Mouse (Mus musculus) heart, adult 18-20 months (tissue): Measurements from ENCODE around the gene Zpr1. TPM values are rescaled to one million over a fixed set of nuclear protein-coding genes. Genes with fewer than 3 reads are reported as not detected.

Experiments
- DNase-seq, 2 experiments: peaks; one replicate each; pipeline ENCODE4 v3.0.0; 2021 to 2022; ENCODE audit warnings: mixed read lengths in 1 of 2
- total RNA-seq, 2 experiments: library from RNA; stranded (reverse); gene quantifications; 2 replicates each; pipeline ENCODE4 v1.2.3; 2021

Gene Zpr1
- total RNA-seq, 2 experiments from 2014 or later, result 24.2 to 25.8 TPM

DNA sequence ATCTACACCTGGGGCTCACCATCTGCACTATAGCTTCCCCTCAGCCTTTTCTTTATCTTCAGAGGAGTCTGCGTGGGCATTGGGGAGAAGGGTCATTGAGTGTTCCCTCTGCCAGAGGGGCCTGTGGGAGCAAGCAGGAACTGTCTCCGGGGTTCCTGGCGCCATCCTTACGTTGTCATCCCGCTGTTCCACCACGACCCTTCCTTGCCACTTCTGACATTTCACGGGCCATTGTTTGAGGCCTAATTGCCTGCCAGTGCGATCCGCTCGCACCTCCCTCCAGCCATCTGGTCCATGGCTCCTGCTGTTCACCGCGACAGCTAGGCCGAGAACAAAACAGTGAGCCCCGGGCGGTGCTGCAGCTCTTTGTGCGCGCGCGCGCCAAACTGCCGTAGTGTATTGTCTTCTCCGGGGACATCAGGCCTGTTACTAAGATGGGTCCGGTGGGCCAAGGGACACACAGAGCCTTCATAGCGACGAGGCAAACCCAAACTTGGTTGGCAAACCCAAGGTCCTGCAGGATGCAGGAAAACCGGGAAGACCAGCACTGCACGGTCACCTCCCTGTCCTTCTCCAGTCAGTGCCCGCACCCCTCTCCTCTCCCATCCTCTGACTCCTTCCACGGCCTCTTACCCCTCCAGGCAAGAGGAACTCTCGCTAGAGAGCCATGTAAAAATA lies 55.8 kb downstream of the Zpr1 start:
- DNase-seq, result peak in 1 of 2 experiments; percentile 20

DNA sequence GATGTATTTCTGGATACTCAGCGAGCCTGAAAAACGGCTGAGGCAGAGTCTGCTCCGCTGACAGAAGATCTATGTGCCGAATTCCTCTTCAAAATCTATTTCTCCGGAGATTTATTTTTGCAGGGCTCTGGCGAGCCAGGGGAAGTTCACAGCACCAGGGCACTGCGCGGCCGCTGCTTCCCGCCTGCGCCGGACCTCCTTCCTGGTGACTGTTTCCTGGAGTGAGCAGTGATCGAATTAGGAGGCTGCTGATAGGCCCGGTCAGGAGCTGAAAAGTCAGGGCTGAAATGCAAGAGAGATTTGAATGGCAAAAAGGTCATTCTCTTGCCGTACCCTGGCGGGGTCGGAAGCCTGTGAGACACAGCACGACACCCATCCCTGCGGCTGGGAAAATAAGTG lies 56.4 kb downstream of the Zpr1 start:
- DNase-seq, result peak; percentile 12 to 19

DNA sequence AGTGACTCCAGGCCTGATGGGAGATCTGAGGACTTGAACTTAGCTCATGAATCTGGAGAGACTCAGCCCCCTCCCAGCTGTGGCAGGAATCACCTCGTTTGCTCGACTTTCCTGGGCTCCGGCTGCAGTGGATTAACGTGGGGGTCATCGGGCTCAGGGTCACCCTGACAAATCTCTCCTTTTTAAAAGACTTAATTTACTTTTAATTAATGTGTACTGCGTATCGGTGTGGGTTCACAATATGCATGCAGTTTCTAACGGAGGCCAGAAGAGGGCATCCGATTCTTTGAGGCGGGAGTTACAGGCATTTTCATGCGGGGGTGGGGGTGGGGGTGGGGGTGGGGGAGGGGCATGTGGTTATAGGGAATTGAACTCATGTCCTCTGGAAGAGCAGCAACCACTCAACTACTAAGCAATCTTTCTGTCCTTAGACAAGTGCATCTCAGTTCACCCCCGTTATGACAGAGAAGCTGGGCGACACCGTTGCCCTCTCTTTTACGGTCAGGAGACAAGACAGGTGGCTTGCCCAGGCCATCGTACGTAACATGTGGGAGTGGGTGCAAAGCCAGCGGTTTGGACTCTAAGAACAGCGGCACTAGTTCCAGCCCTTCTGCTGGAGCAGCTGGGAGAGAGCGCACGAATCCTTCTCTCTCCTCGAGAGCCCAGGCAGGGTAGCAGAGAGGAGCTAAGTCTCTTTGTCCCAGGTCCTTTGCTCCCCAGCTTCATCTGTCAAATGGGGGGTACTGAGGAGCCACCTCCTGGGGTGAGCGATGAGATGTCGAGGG lies 57.1 kb downstream of the Zpr1 start:
- DNase-seq, result no peak

DNA sequence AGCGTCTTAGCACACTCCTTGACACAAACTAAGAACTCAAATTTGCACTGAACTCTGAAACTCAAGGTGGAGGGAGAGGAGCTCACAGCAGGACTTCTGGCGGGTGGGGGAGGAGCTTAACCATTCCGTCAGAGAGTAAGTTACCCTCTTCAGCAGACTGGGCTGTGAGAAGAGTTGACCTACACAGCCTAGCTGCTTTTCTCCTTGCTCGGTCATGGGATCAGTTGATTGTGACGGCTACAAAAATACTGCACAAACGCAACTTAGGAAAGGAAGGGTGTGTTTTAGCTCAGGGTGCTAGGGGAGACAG lies 57.7 kb downstream of the Zpr1 start:
- DNase-seq, result no peak

DNA sequence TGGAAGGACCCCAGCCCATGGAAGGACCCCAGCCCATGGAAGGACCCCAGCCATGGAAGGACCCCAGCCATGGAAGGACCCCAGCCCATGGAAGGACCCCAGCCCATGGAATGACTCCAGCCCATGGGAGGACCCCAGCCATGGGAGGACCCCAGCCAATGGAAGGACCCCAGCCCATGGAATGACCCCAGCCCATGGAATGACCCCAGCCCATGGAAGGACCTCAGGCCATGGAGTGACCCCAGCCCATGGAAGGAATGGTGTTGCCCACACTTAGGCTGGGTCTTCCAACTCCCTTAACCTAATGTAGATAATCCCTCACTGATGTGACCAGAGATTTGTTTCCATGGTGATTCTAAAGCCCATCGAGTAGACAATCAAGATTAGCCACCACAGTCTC lies 58.4 kb downstream of the Zpr1 start:
- DNase-seq, result no peak

Other genes starting within 250 kb of the Zpr1 start
- not detected for gene Apoa1, start 44.5 kb upstream of the Zpr1 start, total RNA-seq
- gene Apoc3, start 37.4 kb upstream of the Zpr1 start, total RNA-seq, result 1 to 10 TPM in 1 of 2 experiments, not detected in 1; 1.2 TPM
- gene Apoa4, start 32.4 kb upstream of the Zpr1 start, total RNA-seq, result not detected
- not detected for gene Apoa5, start 4.4 kb upstream of the Zpr1 start, total RNA-seq
- 1 to 10 TPM; 6.5 to 7.9 TPM for gene Bud13, start 9.9 kb downstream of the Zpr1 start, total RNA-seq
- not detected for gene 4931429L15Rik, start 46.9 kb downstream of the Zpr1 start, total RNA-seq